Mouse (Mus musculus) ES-E14 (cell line): Measurements from ENCODE around the gene Rab3gap1. TPM values are rescaled to one million over a fixed set of nuclear protein-coding genes. Genes with fewer than 3 reads are reported as not detected.

Source experiments
- DNase-seq: peaks from one replicate; pipeline ENCODE4 v3.0.0-alpha.2; 2013; ENCODE audit warnings: low read depth, low spot score
- H3K27ac ChIP-seq: 2 replicates; pipeline ENCODE4 v1.5.1; 2012; ENCODE audit warnings: low read depth, mild to moderate bottlenecking, low read length, moderate library complexity, mixed read lengths; ENCODE audit not compliant: poor library complexity, insufficient read depth, severe bottlenecking
- H3K36me3 ChIP-seq: 2 replicates; pipeline ENCODE4 v1.6.1; 2012; ENCODE audit warnings: mild to moderate bottlenecking, low read length, moderate library complexity, mixed read lengths; ENCODE audit not compliant: control insufficient read depth, poor library complexity, insufficient read depth, severe bottlenecking
- H3K4me1 ChIP-seq, 2 experiments: fragments of 150-350 bp in 1 of 2; sonication (generic) in 1 of 2; 2 replicates each; pipeline ENCODE4 v1.6.1; 2012; ENCODE audit warnings: low read length in 2 of 2, mild to moderate bottlenecking in 1 of 2, mixed read lengths in 1 of 2; ENCODE audit not compliant: control insufficient read depth in 2 of 2, insufficient read depth in 2 of 2, poor library complexity in 1 of 2
- H3K4me3 ChIP-seq, 2 experiments: fragments of 150-350 bp in 1 of 2; sonication (generic) in 1 of 2; 2 replicates each; pipeline ENCODE4 v1.5.1; 2012; ENCODE audit warnings: low read length in 2 of 2, low read depth in 1 of 2, mild to moderate bottlenecking in 1 of 2, mixed read lengths in 1 of 2; ENCODE audit not compliant: insufficient read depth in 1 of 2, poor library complexity in 1 of 2, severe bottlenecking in 1 of 2
- H3K9ac ChIP-seq: 2 replicates; pipeline ENCODE4 v1.6.1; 2012; ENCODE audit warnings: low read depth, mild to moderate bottlenecking, low read length, mixed read lengths; ENCODE audit not compliant: poor library complexity, insufficient read depth, severe bottlenecking
- H3K9me3 ChIP-seq: fragments of 150-350 bp; sonication (generic); 2 replicates; pipeline ENCODE4 v1.6.1; 2012; ENCODE audit warnings: low read depth, mild to moderate bottlenecking, low read length; ENCODE audit not compliant: control insufficient read depth, insufficient read depth
- CHD2 ChIP-seq: IDR thresholded peaks from 2 replicates; pipeline ENCODE4 v1.6.1; 2014; ENCODE audit warnings: mild to moderate bottlenecking, low read depth, low read length, inconsistent platforms
- HCFC1 ChIP-seq: IDR thresholded peaks from 2 replicates; pipeline ENCODE4 v1.6.1; 2012; ENCODE audit warnings: low read length, inconsistent platforms, borderline replicate concordance; ENCODE audit not compliant: insufficient read depth
- MAFK ChIP-seq: IDR thresholded peaks from 2 replicates; pipeline ENCODE4 v1.6.1; 2014; ENCODE audit warnings: mild to moderate bottlenecking, low read depth, low read length, inconsistent platforms; ENCODE audit not compliant: insufficient read depth
- ZC3H11A ChIP-seq: IDR thresholded peaks from 2 replicates; pipeline ENCODE4 v1.6.1; 2012; ENCODE audit warnings: low read depth, mild to moderate bottlenecking, inconsistent platforms, low read length, borderline replicate concordance
- ZNF384 ChIP-seq: IDR thresholded peaks from 2 replicates; pipeline ENCODE4 v1.6.1; 2012; ENCODE audit warnings: low read depth, low read length, inconsistent platforms
- in situ Hi-C, 2 experiments: fragments of 600-800 bp; cut with MboI; formaldehyde crosslinking; loops; one replicate each; pipeline ENCODE4 v1.15.1; 2025; ENCODE audit warnings: low sequenced_read_pairs in 2 of 2, inconsistent platforms in 1 of 2; ENCODE audit not compliant: unreplicated experiment in 2 of 2
- total RNA-seq: library from RNA; depleted of rRNA; stranded (reverse); fragments of 300-350 nt; gene quantifications from 2 replicates; pipeline ENCODE4 v1.2.3, GENCODE M21; 2012

Rab3gap1 gene
- total RNA-seq, 1 experiment = 24.6 TPM

DNA sequence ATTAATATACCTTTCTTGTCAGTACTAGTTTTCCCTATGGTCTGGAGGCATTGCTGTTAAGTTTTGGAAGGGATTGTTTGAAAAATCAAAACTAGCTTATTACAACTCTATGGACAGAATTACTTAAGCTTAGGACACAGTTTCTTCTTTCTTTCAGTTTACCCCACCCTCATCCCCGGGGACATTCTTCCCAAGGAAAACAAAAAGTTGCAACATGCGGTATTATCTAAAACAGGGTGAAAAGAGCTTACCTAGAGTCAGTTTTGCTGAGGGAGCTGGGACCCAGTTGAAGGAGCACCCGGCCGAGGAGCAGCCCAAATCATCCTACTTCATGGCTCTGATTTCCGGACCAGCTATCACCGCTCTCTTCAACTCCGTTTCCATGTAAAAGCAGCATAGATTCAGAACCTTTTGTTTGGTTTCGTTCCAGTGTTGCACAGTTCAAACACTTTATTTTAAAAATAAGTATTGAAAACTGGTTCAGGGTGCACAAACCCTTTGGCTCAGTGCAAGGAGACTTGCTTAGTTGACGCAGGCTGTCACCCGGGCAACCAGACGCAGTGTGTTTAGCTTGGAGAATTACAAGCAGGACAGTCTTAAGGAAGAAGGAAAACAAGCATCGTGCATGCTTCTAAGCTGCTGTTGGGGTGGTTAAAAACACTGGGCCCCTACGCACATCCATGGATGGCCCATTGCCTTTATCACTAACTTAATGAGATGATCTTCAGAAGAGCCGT, 13.9 kb upstream of the Rab3gap1 start, which contains the start of gene Map3k19:
Gene Map3k19 (minus strand): TSS at position 546 of the 737 bp plus-strand sequence.
- DNase-seq = no peak
- no peak within 1 kb of the TSS for H3K9ac ChIP-seq
- no peak within 1 kb of the TSS for H3K4me3 ChIP-seq
- H3K36me3 ChIP-seq = no peaks in the 10 kb centered on the region
- no peak within 1 kb of the TSS for H3K27ac ChIP-seq
- TF ChIP-seq CHD2 (no peak), HCFC1 (no peak), MAFK (no peak), ZNF384 (no peak), ZC3H11A (no peak)
- no peaks in the 10 kb centered on the region for H3K9me3 ChIP-seq
- no peaks in the 10 kb centered on the region for H3K4me1 ChIP-seq
- in situ Hi-C loops = no loop called here

DNA sequence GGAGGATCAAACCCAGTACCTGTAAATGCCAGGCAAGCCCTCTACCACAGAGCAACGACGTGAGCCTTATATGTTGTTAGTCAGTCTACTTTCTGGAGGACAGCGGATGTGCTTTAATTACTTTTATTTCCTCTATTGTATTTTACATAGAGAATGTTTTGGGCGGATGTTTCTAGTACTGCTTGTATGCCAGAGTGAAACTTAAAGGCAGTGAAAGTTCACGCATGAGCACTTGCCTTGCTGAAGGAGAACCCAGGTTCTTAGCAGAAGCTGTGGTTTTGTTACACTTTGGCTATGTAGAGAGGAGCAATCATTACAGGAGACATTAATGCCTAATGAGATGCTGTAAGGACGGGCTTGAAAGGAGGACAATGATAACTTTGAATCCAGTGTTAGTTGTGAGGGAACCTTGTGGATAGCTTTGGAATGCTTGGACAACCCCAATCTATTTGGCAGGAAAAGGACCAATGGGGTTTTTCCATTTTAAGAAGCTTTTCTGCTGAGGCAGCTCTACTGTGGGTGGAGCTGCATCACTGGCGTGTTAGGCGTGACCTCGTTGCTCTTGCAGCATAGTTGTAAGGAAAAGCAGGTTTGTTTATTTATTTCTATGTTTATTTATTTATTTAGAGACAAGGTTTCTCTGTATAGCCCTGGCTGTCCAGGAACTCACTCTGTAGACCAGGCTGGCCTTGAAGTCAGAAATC, 9.5 kb upstream of the Rab3gap1 start:
- in situ Hi-C loops = no loop called here
- no peak overlapping the region for H3K4me3 ChIP-seq
- no peak for TF ChIP-seq ZC3H11A
- TF ChIP-seq ZNF384 = no peak
- no peak for TF ChIP-seq HCFC1
- TF ChIP-seq CHD2 = no peak
- no peak for TF ChIP-seq MAFK
- H3K9ac ChIP-seq = no peak overlapping the region
- DNase-seq = no peak
- H3K27ac ChIP-seq = no peak overlapping the region
- no peaks in the 10 kb centered on the region for H3K9me3 ChIP-seq
- H3K4me1 ChIP-seq = no peaks in the 10 kb centered on the region
- H3K36me3 ChIP-seq = no peaks in the 10 kb centered on the region

DNA sequence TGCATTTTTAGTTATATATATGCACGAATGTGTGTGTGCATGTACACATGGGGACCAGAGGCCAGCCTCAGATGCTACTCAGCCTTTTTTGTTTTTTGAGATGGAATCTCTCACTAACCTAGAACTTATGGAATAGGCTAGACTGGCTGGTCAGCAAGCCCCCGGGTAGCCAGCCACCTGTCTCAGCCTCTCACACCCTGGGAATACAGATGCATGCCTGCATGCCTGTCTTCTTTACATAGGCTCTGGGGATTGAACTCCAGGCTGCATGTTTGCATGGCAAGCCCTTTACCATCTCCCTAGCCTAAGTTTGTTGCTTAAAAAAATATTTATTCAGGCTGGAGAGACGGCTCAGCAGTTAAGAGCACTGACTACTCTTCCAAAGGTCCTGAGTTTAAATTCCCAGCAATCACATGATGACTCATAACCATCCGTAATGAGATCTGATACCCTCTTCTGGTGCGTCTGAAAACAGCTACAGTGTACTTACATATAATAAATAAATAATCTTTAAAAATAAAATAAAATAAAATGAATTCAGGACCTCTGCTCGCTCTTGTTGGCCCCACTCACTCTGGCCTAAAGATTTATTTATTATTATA, 8.7 kb upstream of the Rab3gap1 start:
- in situ Hi-C loops = no loop called here
- TF ChIP-seq CHD2 (no peak), MAFK (no peak), HCFC1 (no peak), ZNF384 (no peak), ZC3H11A (no peak)
- Histone ChIP-seq H3K36me3 (no peaks in the 10 kb centered on the region), H3K27ac (no peak overlapping the region), H3K9me3 (no peaks in the 10 kb centered on the region), H3K4me1 (no peaks in the 10 kb centered on the region), H3K9ac (no peak overlapping the region), H3K4me3 (no peak overlapping the region)
- DNase-seq = no peak

- no peak for DNase-seq
These were observed 8.1 kb upstream of the Rab3gap1 start for GRCm38 (mm10) chr1:127860492-127860891.

More at GRCm38 (mm10) chr1:127860492-127860891, 8.1 kb upstream of the Rab3gap1 start:
- in situ Hi-C loops = no loop called here
- no peaks in the 10 kb centered on the region for H3K4me1 ChIP-seq
- no peak overlapping the region for H3K4me3 ChIP-seq
- H3K9ac ChIP-seq = no peak overlapping the region
- H3K27ac ChIP-seq = no peak overlapping the region
- H3K36me3 ChIP-seq = no peaks in the 10 kb centered on the region
- H3K9me3 ChIP-seq = no peaks in the 10 kb centered on the region
- TF ChIP-seq ZC3H11A (no peak), CHD2 (no peak), MAFK (no peak), HCFC1 (no peak), ZNF384 (no peak)
